Mouse (Mus musculus) kidney, adult 18-20 months (tissue): ENCODE measurements around the gene Ptges2.

Experiments
- DNase-seq: peaks from one replicate; pipeline ENCODE4 v3.0.0; 2021

Ptges2 gene

DNA sequence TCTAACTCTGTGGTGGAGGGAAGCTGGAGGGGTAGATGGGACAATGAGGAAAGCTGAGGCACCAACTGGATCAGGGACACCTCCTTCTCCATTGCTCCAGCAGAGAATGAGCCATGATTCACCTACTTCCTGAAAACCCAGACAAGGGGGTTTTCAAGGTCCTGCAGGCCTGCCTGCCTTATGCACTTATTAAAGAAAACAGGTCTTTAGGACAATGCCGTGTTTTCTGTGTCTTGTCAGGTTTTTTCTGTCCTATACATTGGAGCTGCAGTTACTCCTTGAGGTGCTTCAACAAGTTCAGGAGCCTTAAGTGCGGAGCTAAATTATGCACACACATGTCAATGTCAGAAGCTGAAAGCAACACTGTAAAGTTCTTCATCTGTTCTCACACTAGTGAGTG lies 45.9 kb downstream of the Ptges2 start:
- DNase-seq = no peak

DNA sequence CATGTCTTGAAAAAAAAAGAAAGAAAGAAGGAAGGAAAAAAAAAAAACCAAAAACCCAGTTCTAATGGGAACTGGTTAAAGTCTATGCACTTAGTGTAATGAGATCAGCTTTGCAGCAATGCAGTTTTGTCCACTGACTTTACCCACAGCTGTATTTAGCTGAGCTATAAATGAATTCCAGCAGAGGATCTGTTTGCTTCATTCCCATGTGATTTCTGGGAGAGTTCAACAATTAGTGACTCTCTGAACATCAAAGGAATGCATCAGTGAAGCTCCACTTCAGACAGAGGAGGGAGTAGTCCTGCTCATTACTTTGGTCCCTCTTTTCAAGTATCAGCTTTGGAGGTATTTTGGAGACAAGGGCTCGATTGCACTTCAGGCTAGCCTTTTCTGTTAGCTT lies 49.8 kb downstream of the Ptges2 start:
- no peak for DNase-seq

DNA sequence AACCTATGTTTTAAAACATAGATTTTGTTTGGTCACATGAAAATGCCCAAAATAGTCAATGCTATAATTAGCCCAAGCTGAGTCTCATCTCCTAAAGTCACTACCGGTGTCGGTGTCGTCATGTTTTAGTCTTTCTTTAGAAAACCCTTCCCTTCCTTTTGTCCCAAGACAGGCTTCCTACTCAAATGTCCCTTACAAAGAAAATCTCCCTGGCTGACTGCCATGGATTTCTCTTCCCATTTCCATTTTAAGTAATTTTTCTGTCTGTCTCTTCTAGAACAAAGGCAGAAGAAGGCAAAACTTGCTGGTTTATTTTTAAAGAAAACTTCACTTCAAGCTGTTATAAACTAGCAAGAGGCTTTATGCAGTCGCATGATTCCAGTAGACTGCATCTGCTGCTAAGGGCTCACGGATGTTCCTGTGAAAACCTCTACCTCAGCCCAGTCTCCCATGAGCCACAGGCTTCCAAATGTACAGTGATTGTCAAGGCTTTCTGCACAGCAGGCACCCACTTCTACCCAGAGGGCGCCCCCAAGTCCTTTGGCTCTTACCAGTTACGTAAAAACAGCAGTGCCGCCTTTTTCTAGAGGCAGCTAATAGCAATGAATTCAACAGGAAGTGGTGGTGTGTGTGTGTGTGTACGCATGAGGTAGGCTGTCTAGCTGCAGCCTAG lies 51.7 kb downstream of the Ptges2 start:
- DNase-seq = no peak

DNA sequence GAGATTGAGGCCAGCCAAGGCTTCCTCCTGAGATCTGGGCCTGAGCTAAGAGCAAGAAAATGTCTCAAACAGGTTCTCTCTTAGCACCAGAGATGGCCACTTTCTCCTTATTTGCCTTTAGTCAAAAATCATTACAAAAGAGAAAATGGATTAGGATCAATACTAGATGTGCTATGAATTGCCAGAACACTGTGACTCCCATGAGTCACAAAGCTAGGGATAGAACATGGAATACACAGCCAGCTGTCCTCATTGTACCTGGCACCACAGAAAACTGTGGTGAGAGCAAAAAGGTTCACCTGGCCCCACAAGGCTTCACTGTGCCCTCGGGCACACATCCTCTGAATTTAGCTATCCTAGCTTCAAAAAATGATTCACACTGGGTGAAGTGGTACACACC lies 52.8 kb downstream of the Ptges2 start:
- no peak for DNase-seq

DNA sequence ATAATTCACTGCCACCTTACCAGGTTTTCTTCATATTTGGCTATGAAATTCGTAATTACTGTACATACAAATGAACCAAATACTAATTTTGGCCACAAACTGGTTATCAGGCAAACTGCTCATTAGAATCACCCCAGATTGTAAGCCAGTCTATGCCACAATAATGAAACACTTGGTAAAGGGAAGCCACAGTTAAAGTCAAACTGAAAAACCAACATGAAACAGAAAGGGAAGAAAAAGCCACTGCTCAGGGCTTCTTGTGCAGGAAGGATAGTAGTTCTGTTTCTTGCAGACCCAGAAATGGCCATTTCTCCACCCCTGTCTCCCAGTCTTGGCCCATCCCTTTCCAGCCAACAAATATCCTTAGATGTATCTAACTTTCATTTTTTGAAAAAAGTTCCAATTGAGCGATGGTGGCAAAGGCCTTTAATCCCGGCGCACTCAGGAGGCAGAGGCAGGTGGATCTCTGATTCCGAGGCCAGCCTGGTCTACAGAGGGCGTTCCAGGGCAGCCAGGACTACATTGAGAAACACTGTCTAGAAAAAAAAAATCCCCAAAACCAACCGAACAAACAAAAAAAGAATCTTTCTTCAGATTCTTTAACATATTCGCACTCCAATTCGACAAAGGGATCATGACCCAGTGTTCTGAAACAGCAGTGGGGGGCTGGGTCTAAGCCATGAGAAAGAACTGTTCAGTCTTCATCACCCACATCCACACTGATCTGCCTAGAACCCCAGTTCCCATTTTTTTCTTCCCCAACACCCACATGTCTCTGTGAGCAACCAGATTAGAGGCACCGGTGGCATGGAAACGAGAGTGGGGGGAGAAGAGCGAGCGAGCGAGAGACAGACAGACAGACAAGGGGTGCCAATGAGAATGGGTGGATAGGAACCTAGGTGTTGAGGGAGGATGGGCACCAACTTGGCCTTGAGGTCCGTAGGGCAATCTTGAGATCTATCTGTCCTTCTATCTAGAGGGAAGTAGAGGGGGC lies 54.4 kb downstream of the Ptges2 start, which contains the start of gene Naif1:
TSS of gene Naif1 (plus strand) at position 697 of the 994 bp plus-strand sequence.
- no peak for DNase-seq

DNA sequence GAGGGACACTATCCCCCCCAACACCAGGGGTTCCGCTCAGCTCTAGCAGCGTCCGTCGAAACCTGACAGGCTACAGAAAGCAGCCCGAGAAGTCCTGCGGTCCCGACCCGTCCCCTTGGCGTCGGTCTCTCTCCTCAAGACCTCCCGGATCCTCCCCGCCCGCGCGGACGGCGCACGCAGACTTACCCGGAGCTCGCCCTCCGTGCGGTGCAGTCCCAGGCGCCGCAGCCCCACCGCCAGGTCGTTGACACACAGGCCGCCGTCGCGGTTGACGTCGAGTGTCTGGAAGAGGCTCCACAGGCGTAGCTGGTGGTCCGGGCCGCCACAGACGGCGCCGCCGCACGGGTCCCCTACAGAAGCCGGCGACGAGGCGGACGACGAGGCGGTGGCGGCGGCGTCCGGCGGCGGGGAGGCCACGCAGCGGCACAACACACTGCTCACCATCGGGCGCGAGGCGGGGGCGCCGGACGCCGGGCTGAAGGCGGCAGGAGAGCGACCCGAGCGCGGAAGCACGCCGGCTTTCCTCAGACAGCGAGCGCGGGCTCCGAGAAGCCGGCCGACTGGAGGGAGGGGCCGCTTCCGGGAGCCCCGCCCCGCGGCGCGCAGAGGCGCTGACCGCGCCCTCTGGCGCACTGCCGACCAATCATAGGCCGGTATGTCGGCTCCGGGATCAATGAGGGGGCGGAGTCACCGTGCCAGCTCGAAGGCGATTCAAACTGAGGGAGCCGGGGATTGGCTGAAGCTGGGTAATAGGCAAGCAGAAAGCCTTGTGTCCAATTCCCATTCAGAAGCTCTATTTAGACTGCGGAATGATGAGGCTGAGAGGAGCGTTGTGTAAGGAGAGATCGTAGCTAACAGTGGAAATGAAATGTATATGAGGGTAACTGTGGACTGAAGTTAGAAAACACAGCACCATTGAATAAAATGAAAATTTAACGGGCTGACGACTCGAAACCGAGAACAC lies 55.5 kb downstream of the Ptges2 start, which contains the start of gene Slc25a25:
TSS of gene Slc25a25 (minus strand) at position 565 of the 964 bp plus-strand sequence.
- DNase-seq = peak; percentile 97

DNA sequence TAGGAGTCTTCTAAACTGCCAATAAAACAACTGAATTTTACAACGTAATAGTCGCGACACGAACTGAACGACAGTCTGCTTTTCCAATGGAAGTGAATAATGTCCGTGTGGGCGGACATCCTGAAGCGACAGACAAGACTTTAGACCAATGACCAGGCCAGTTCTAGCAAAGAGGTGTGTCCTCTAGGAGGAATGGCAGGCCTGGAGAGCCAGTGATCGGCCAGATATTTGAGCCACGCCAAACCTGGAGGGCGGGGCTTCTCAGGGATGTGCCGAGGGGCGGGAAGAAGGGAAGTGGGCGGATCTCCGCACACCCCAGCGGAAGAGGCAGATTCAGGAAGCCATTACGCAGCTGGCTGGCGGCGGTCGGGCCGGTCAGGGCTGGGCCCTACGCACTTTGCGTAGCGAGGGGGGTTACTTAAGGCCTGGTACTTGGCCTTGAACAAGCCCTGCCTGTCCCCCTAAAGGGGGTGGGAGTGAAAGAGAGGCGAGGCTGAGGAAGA lies 56.2 kb downstream of the Ptges2 start:
- peak; percentile 99 for DNase-seq

DNA sequence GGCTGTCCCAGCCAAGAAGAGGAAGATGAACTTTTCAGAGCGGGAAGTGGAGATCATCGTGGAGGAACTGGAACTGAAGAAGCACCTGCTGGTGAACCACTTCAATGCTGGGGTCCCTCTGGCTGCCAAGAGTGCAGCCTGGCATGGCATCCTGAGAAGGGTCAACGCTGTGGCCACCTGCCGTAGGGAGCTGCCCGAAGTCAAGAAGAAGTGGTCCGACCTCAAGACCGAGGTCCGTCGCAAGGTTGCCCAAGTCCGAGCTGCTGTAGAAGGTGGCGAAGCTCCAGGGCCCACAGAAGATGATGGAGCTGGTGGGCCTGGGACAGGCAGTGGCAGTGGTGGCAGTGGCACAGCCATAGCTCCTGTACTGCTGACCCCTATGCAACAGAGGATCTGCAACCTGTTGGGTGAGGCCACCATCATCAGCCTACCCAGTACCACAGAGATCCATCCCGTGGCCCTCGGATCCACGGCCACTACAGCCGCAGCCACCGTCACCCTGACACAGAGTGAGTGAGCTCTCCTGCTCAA lies 56.8 kb downstream of the Ptges2 start:
- DNase-seq = no peak

DNA sequence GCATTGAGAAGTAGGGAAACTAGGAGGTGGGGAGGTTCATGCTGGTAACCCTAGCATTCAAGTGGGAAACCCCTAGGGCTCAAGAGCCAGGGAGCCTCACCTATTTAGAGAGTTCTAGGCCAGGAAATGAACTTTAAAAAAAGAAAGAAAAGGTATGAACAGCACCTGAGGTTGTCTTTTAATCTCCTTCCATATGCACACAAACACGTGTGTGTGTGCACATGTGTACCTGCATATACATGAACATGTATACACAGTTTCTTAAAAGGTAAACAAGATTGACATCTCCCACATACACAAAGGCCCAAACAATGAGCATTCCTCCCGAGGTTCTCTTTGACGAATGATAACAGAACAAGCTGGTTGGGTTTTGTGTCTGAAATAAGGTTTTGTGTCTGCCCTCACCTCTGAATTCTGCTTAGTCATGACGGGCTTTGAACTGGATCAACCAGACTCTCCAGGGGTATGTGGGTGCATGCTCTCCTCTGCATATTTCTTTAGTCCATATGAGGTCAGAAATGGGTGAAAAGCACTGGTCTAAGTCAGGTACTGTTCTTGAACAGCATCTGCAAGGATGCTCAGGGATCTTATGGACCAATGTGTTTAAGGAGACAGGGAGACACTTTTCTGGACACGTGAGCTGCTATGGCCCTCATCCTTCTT lies 58.1 kb downstream of the Ptges2 start:
- no peak for DNase-seq

DNA sequence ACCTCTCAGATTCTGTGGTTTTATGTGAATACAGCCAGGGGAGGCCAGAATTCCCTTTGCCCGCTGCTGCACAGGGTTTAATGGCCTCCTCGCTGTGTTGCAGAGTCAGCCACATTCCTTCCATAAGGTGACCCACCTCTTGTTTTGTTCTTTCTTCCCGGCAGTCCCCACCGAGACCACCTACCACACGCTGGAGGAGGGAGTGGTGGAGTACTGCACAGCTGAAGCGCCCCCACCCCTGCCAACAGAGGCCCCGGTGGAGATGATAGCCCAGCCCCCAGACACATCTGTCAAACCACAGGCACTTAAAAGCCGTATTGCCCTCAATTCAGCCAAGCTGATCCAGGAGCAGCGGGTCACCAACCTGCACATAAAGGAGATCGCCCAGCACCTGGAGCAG lies 58.9 kb downstream of the Ptges2 start:
- DNase-seq = no peak

DNA sequence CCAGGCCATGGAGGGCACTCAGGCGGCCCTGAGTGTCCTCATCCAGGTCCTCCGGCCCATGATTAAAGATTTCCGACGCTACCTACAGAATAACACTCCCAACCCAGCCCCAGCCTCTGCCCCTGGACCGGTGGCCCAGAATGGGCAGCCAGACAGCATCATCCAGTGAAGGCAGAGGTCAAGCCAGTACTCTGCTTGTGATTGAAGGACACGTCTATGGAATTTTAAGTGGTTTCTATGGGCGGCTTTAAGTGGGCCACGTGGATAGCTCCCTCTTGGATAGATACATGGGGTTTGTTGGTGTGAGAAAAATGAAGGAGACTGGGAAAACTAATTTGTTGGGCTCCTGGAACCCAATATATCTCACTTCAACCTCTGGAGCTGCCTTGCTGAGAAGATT lies 59.4 kb downstream of the Ptges2 start:
- no peak for DNase-seq
